Mouse (Mus musculus) c-Kit-negative CD71-positive TER-119-positive erythroid progenitor cells, embryonic 14.5 days (primary cell): ENCODE measurements around the gene Prl3d2.
"Not testable (repeated sequence)": the region's sequence is repeated elsewhere in the genome, so short reads cannot be mapped to it uniquely, and the experiment has no call there.

Experiments used
- DNase-seq: peaks from one replicate; pipeline ENCODE4 v3.0.0-alpha.2; 2013; ENCODE audit warnings: low read depth, low spot score

Prl3d2 gene

GRCm38 (mm10) chr13:27121398-27121797, at the start of gene Prl3d2:
TSS of gene Prl3d2 (plus strand) at chr13:27121698.
- DNase-seq = not testable (repeated sequence)

- DNase-seq = not testable (repeated sequence)
Measured at GRCm38 (mm10) chr13:27093890-27094289, 27.6 kb upstream of the Prl3d2 start, which contains the start of gene Prl3d1. TSS of gene Prl3d1 (plus strand) at chr13:27094190.

- DNase-seq = no peak
Measured at GRCm38 (mm10) chr13:27148264-27148663, 26.8 kb downstream of the Prl3d2 start.

GRCm38 (mm10) chr13:27156490-27156889, 35.0 kb downstream of the Prl3d2 start, which contains the start of gene Prl3d3:
TSS of gene Prl3d3 (plus strand) at chr13:27156790.
- not testable (repeated sequence) for DNase-seq
